8 mouse cellular contexts compared by ENCODE assay signal in the genomic region with DNA sequence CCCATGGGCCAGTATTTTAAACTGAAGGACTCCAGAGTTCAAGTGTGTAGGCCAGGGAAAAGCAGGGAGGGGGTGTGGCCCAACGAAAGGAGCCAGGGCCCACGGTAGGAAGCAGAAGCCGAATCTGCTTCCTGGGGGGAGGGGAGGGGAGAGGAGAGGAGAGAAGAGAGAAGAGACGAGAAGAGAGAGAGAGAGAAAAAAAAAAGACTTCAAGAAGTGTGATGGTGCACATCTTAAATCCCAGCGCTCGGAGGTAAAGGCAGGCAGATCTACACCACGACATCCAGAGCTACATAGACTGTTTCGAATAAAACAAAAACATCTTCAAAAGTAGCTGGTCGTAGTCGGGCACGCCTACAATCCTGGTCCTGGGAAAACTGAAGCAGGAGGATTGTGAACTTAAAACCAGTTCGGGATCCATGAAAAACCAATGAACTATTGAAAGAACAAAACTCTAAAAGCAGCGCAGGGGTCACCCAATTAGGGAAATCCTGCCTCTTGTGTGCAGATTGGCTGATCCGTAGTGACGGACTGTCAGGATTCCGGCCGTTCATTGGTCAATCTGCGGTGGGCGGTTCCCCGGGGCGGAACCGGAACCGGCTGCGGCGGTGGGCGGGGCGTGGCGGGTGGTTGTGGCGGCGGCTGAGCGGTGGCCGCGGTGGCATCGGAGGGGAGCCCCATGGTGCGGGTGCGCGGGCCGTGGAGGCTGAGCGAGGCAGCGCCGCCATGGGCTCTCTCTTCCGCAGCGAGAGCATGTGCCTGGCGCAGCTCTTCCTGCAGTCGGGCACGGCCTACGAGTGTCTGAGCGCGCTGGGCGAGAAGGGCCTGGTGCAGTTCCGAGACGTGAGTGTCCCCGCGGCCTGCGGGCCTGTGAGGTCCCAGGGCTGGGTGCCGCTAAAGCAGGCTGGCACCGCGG. TPM values are rescaled to one million over a fixed set of nuclear protein-coding genes. Genes with fewer than 3 reads are reported as not detected.
DNase-seq lines count a peak whose midpoint lies in the region; ATAC-seq and TF ChIP-seq lines count a peak whose summit lies in the region.

A gene (plus strand): TSS at position 129 of the 916 bp plus-strand sequence.

- H3K79me2 ChIP-seq in liver, adult 2 months (ENCODE audit: control insufficient read depth, insufficient read depth, low read length) = peaks cover 14% of the 10 kb centered on the region; the same call in 1 of the 2 replicates
- H3K79me2 ChIP-seq in myocyte (ENCODE audit: control insufficient read depth, insufficient read depth) = peaks cover 20% of the 10 kb centered on the region

- TF ChIP-seq CTCF in liver, adult 2 months (IDR thresholded peaks at IDR 0.05; ENCODE audit: low read depth, low read length) = no peak

- peak within 1 kb of the TSS; percentile 84 for H3ac ChIP-seq in myocyte (ENCODE audit: control insufficient read depth, insufficient read length)

- peak within 1 kb of the TSS; percentile 83 for H3K27ac ChIP-seq in heart, embryonic 11.5 days (ENCODE audit: low read depth, low read length)
- peak within 1 kb of the TSS; percentile 93 for H3K27ac ChIP-seq in kidney, embryonic 16.5 days (ENCODE audit: low read length)
- H3K27ac ChIP-seq in liver, adult 2 months (replicated peaks; ENCODE audit: insufficient read depth, low read depth, low read length) = peak within 1 kb of the TSS; percentile 66

- WGBS in heart, embryonic 11.5 days (ENCODE audit: insufficient replicate concordance) = under 1% methylated on average over 58 of the region's 58 CpGs
- WGBS in kidney, embryonic 16.5 days = under 1% methylated on average over 57 of the region's 58 CpGs
- WGBS in liver, adult 2 months = 1% methylated on average over 54 of the region's 58 CpGs

- DNase-seq in B cell, adult 2 months = peak; percentile 98
- DNase-seq in brain, adult 2 months (ENCODE audit: low read depth, low spot score) = peak; percentile 96
- DNase-seq in liver, adult 2 months (ENCODE audit: extremely low read depth, low read depth, low spot score) = peak; percentile 83
- peak; percentile 93 for DNase-seq in splenic B cell, adult 2 months (ENCODE audit: low read depth, low spot score)

- peaks cover 10% of the 10 kb centered on the region for H3K4me1 ChIP-seq in heart, embryonic 11.5 days (ENCODE audit: control insufficient read depth, insufficient read depth, low read length)
- H3K4me1 ChIP-seq in kidney, embryonic 16.5 days (ENCODE audit: insufficient read depth, low read length) = peaks cover 16% of the 10 kb centered on the region
- H3K4me1 ChIP-seq in liver, adult 2 months (ENCODE audit: control insufficient read depth, insufficient read depth, low read length) = peaks cover 12% of the 10 kb centered on the region

- ATAC-seq in erythroblast, adult 5-6 weeks (replicated peaks; ENCODE audit: low FRiP score, poor library complexity, severe bottlenecking) = peak; percentile 98
- ATAC-seq in heart, embryonic 11.5 days (replicated peaks; ENCODE audit: insufficient number of reproducible peaks, low FRiP score, low TSS enrichment) = peak; percentile 94
- ATAC-seq in kidney, embryonic 16.5 days (ENCODE audit: low FRiP score, low TSS enrichment) = peak; percentile 96

- no peaks in the 10 kb centered on the region for H3K36me3 ChIP-seq in heart, embryonic 11.5 days (ENCODE audit: control insufficient read depth, insufficient read depth, low read length)
- no peaks in the 10 kb centered on the region for H3K36me3 ChIP-seq in kidney, embryonic 16.5 days (ENCODE audit: insufficient read depth, low read length)
- peaks cover 2% of the 10 kb centered on the region; the same call in 1 of the 2 replicates for H3K36me3 ChIP-seq in liver, adult 2 months (ENCODE audit: control insufficient read depth, insufficient read depth, low read length)
- H3K36me3 ChIP-seq in myocyte (ENCODE audit: control insufficient read depth, insufficient read depth) = no peaks in the 10 kb centered on the region
- no peaks in the 10 kb centered on the region for H3K36me3 ChIP-seq in splenic B cell, adult 2 months (ENCODE audit: control insufficient read depth, insufficient read depth, low read length, poor library complexity, severe bottlenecking)

- H3K9ac ChIP-seq in heart, embryonic 11.5 days (ENCODE audit: low read depth, low read length) = peak within 1 kb of the TSS; percentile 83
- peak within 1 kb of the TSS; percentile 91 for H3K9ac ChIP-seq in kidney, embryonic 16.5 days (replicated peaks; ENCODE audit: low read length)
- peak within 1 kb of the TSS; percentile 90 for H3K9ac ChIP-seq in liver, adult 2 months (ENCODE audit: low read depth, low read length)

- no peaks in the 10 kb centered on the region for H3K27me3 ChIP-seq in heart, embryonic 11.5 days (ENCODE audit: control insufficient read depth, insufficient read depth, low read length)
- H3K27me3 ChIP-seq in kidney, embryonic 16.5 days (ENCODE audit: insufficient read depth, low read length) = no peaks in the 10 kb centered on the region
- H3K27me3 ChIP-seq in liver, adult 2 months (ENCODE audit: control insufficient read depth, insufficient read depth, low read length) = no peaks in the 10 kb centered on the region
- H3K27me3 ChIP-seq in myocyte (ENCODE audit: control insufficient read depth, insufficient read depth, insufficient read length) = no peaks in the 10 kb centered on the region
- H3K27me3 ChIP-seq in splenic B cell, adult 2 months (ENCODE audit: control insufficient read depth, insufficient read depth, low read length, poor library complexity, severe bottlenecking) = no peaks in the 10 kb centered on the region

- no peaks in the 10 kb centered on the region for H3K9me3 ChIP-seq in heart, embryonic 11.5 days (replicated peaks; ENCODE audit: control insufficient read depth, low read length)
- H3K9me3 ChIP-seq in kidney, embryonic 16.5 days (ENCODE audit: low read length) = no peaks in the 10 kb centered on the region

- 0 out of 2 replicates have a peak, but pooled peaks have one; percentile 44 for TF ChIP-seq POLR2A in liver, adult 2 months (IDR thresholded peaks at IDR 0.05; ENCODE audit: extremely low read depth, insufficient read depth, low read length)
- peak; percentile 93 for TF ChIP-seq POLR2A in myocyte (IDR thresholded peaks at IDR 0.05; ENCODE audit: insufficient read length, low read depth)

- H3K4me2 ChIP-seq in heart, embryonic 11.5 days = peak within 1 kb of the TSS; percentile 89
- peak within 1 kb of the TSS; percentile 77 for H3K4me2 ChIP-seq in kidney, embryonic 16.5 days (replicated peaks; ENCODE audit: low read depth, low read length)
- peak within 1 kb of the TSS; percentile 95 for H3K4me2 ChIP-seq in myocyte (ENCODE audit: low read depth)

- H3K4me3 ChIP-seq in heart, embryonic 11.5 days (ENCODE audit: low read depth, low read length) = peak within 1 kb of the TSS; percentile 85
- peak within 1 kb of the TSS; percentile 92 for H3K4me3 ChIP-seq in kidney, embryonic 16.5 days (ENCODE audit: low read length)
- H3K4me3 ChIP-seq in liver, adult 2 months (ENCODE audit: insufficient read depth, low read depth, low read length) = peak within 1 kb of the TSS; percentile 90
- peak within 1 kb of the TSS; percentile 76 for H3K4me3 ChIP-seq in myocyte

TF ChIP-seq in myocyte, 11 proteins besides CTCF, POLR2A, EP300 and RAD21:
- TF ChIP-seq SRF (IDR thresholded peaks at IDR 0.05; ENCODE audit: control insufficient read depth, insufficient read length, low read depth) = peak; percentile 78
- TF ChIP-seq POLR2AphosphoS2 (IDR thresholded peaks at IDR 0.05; ENCODE audit: insufficient read length, low read depth) = peak; percentile 91
- TF ChIP-seq REST (IDR thresholded peaks at IDR 0.05; ENCODE audit: insufficient read depth, insufficient read length) = peak; percentile 3
- TF ChIP-seq MYOD1 (IDR thresholded peaks at IDR 0.05; ENCODE audit: control insufficient read depth in 1 of 3, insufficient read length in 2 of 3, low read depth in 2 of 3) = peak in 1 of 3 experiments; percentile 2
- TF ChIP-seq MAX (IDR thresholded peaks at IDR 0.05; ENCODE audit: low read depth) = no peak

RNA-seq across cellular contexts. Expression of the gene that starts here (rescaled TPM):
- total RNA-seq in erythroblast, adult 5-6 weeks (2015; ENCODE audit: low replicate concordance) = 6.1 and 7.3 TPM in 2 replicates
- 3.3 and 6.6 TPM in 2 replicates for total RNA-seq in erythroblast, adult 5-6 weeks (2017; ENCODE audit: low replicate concordance)
- 35.6 and 38.6 TPM in 2 replicates for polyA plus RNA-seq in heart, embryonic 11.5 days (2014; fragmentation: Nextera tagmentation; extraction: Ambion mirVana)
- polyA plus RNA-seq in kidney, embryonic 16.5 days (2015; fragmentation: Nextera tagmentation; extraction: Ambion mirVana) = 47.1 and 48.6 TPM in 2 replicates
- total RNA-seq in liver, adult 2 months (2014; rRNA removed) = 10.8 and 11.7 TPM in 2 replicates
- polyA plus RNA-seq in liver, adult 2 months (2012; rRNA removed) = 16.4 and 18.0 TPM in 2 replicates
- 31.8 TPM for polyA plus RNA-seq in myocyte (2012; fragmentation: generic; extraction: Trizol)

Comparison
In these comparisons a context has a peak if more than half of its experiments do, and no peak if none do; other contexts are left out.
1. Peak in every context shown above with its lines: DNase-seq, ATAC-seq, H3K4me3 ChIP-seq and H3K27ac ChIP-seq.